Mouse (Mus musculus): ENCODE measurements around the gene Prmt9. TPM values are rescaled to one million over a fixed set of nuclear protein-coding genes. Genes with fewer than 3 reads are reported as not detected.

Gene Prmt9
- total and polyA plus RNA-seq, 3 experiments: 8.6 to 15.1 (median 14.6) TPM

GRCm38 (mm10) chr8:77534358-77534992, 14.7 kb upstream of the Prmt9 start:
- peak; percentile 39 for DNase-seq

- DNase-seq: peak; percentile 87
These were observed 14.1 kb upstream of the Prmt9 start for GRCm38 (mm10) chr8:77535026-77535595.

- no peak for DNase-seq
These were observed 12.4 kb upstream of the Prmt9 start for GRCm38 (mm10) chr8:77536821-77537220.

GRCm38 (mm10) chr8:77538256-77538655, 10.9 kb upstream of the Prmt9 start:
- DNase-seq: no peak

GRCm38 (mm10) chr8:77543152-77543777, 5.9 kb upstream of the Prmt9 start:
- DNase-seq: no peak

- DNase-seq: no peak
These were observed 4.8 kb upstream of the Prmt9 start for GRCm38 (mm10) chr8:77544428-77544827.

DNA sequence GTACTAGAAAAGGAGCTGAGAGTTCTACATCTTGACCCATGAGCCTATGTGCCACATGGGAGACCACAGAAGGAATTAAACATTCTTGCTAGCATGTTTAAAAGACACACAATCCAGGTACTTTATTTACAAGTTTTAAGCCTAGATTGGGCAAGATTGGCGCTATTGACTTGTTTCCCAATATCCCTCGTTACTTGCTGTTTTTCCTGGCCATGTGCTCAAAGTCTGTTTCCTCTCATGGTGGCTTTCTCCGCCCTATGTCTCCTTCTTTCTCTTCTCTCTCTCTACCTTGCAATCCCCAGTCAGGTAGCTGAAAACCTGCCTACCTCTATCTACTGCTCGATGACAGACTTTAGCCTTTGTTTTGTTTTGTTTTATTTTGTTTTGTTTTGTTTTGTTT, 3.6 kb upstream of the Prmt9 start:
- DNase-seq: no peak

DNA sequence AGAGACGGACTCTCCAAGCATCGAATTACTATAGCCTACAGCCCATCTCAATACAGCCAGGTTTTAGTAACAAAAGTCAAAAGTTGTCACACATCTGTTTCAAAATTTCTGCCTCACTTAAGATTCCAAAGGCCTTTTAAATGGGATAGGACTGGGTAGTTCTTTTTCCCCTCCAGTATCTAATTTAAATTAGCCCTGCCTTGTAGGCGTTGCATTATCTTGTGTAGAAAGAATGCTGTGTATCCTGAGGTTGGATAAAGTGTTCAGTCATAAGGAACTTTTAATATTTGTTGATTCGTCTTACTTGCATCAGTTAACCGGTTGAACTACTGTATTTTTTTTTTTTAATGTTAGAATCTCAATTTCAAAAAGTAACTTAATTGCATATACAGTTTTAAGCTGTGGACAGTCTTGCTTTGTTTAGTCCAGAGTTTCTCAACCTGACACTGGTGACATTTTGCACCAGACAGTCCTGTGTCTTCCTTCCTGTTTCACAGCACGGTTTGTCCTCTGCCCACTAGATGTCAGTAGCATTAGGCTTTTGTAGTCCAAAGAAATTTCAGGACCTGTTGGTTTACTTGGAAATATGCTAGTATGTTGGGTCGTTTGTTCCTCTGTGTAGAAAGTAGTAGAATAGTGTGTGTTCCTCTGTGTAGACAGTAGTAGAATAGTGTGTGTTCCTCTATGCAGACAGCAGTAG, 834 bp downstream of the Prmt9 start:
- DNase-seq: peak; percentile 60

DNA sequence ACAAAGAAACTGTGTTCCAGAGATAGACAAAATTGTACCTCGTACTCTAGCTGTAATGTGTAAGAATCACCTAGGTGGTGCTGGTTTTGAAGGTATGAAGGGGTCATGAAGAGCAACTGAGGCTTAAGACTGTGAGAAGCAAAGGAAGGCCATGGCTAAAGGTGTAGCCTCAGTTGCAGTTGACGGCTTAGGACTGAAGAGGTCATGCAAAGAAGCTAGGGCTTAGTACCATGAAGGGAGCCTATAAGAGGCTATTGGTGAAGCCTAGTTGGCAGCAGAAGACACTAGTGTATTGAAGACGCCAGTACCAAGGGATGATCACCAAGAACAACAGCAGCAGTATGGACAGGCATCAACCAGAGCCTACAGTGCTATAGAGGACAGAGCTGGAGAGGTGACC, 3.3 kb downstream of the Prmt9 start:
- DNase-seq: no peak

- peak; percentile 59 for DNase-seq
These were observed 12.2 kb downstream of the Prmt9 start for GRCm38 (mm10) chr8:77561441-77561840.

DNA sequence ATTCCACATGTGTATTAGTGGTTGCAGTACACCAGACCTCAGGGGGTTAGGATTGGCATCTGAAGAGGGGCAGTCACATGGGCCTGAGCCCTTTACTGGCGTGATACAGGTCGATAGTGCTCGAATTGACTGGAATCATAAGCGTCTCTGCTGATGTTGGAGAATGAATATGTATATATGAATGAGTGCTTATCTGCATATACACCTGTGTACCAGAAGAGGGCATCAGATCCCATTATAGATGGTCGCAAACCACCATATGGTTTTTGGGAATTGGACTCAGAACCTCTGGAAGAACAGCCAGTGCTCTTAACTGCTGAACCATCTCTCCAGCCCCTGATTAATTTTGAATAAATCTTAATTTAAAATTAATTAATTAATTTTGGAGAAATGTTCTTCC, 25.0 kb downstream of the Prmt9 start:
- no peak for DNase-seq

GRCm38 (mm10) chr8:77577674-77578073, 28.5 kb downstream of the Prmt9 start:
- DNase-seq: no peak

DNA sequence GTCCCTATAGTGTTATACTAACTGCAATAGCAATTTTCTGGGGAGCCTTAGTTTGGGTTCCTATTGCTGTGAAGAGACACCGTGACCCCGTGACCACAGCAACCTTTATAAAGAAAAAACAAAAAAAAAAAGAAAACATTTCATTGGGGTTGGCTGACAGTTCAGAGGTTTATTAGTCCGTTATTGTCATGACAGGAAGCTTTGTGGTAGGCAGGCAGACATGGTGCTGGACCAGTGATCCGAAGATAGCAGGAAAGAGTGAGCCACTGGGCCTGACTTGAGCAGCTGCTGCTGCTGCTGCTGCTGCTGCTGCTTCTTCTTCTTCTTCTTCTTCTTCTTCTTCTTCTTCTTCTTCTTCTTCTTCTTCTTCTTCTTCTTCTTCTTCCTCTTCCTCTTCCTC, 35.0 kb downstream of the Prmt9 start:
- no peak for DNase-seq

DNA sequence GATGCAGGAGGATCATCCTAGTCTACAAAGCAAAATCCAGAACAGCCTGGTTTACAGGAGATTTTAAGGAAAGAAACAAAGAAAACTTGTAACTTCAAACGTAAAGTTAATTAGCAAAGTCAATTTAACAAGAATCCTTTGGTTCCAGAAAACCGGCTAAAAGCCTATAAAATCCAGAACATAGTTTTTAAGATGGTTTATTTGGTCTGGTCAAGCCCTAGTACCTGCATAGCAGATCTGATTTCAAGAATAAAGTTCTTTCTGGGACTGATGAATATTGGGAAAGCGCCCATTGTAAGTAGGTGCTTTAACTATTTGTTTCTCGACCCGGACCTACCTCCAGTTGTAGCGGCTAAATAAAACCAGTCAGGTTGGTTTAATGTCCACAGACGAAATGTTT, 60.4 kb downstream of the Prmt9 start:
- no peak for DNase-seq

GRCm38 (mm10) chr8:77610374-77610969, 61.3 kb downstream of the Prmt9 start, which contains the start of gene Tmem184c:
Gene Tmem184c (minus strand): TSS chr8:77610698.
- peak; percentile 98 for DNase-seq

- DNase-seq: peak; percentile 65
These were observed 68.7 kb downstream of the Prmt9 start for GRCm38 (mm10) chr8:77617916-77618315.

- DNase-seq: no peak
These were observed 74.5 kb downstream of the Prmt9 start for GRCm38 (mm10) chr8:77623677-77624209.

GRCm38 (mm10) chr8:77629858-77630537, 80.8 kb downstream of the Prmt9 start:
- DNase-seq: peak; percentile 76

- DNase-seq: no peak
These were observed 81.5 kb downstream of the Prmt9 start for GRCm38 (mm10) chr8:77630691-77631090.

All from adrenal gland, adult 2 months (tissue).